Mouse (Mus musculus) left cerebral cortex, adult 8-10 months (tissue): ENCODE data around the gene Spata31d1b. TPM values are rescaled to one million over a fixed set of nuclear protein-coding genes. Genes with fewer than 3 reads are reported as not detected.

Experiments
- DNase-seq, 2 experiments: peaks; one replicate each; pipeline ENCODE4 v3.0.0; 2022; ENCODE audit warnings: low spot score in 2 of 2
- total RNA-seq, 4 experiments: library from RNA; stranded (reverse); gene quantifications; 2 replicates each; pipeline ENCODE4 v1.2.4; 2022

The Spata31d1b gene
- total RNA-seq, 4 experiments from 2014 or later, result 0.07 to 0.17 TPM; not detected in 2

- no peak for DNase-seq
Observed at GRCm38 (mm10) chr13:59746164-59746563, 34.1 kb downstream of the Spata31d1b start.

DNA sequence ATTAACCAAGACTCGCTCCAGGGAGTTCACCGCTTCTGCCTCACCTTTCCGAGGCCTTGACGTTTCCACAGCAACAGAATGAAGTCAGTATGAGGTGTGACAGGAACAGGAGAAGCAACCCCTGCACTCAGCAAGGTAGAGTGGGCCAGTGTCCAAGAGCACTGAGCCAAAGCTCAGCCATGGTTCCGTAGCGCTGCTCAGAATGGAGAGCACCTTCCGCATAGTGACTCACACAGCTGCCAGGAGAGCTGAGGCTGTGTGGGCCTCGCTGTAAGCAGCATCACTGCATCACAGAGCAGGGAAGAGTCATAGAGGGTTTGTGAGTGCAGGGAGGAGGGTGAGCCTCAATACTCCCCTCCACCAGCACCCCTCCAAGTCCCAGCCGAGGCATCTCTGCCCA lies 34.6 kb downstream of the Spata31d1b start, which contains the start of gene 1700014D04Rik:
1700014D04Rik (minus strand) TSS at position 42 of the 400 bp plus-strand sequence.
- peak in 1 of 2 experiments; percentile 78 for DNase-seq

GRCm38 (mm10) chr13:59750310-59750709 lies 38.2 kb downstream of the Spata31d1b start:
- DNase-seq, result no peak

- no peak for DNase-seq
Observed at GRCm38 (mm10) chr13:59756906-59757305, 44.8 kb downstream of the Spata31d1b start.

DNA sequence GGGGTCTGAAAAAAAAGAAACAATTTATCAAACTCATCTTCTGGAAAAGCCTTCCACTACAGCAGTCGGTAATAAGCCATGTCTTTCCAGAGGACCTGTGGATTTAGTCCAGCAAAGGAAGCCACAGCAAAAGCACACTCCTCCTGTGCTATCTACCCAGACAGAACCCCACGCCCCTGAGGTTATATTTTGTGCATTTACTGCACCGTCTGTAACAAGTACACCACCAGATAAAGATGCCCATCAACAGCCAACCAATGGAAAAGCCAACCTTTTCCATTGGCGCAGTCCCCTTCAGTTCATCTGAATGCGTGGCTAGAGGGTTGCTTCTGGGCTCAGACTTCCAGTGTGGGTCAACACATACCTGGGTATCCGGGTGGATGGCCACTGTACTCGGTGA lies 50.7 kb downstream of the Spata31d1b start:
- DNase-seq, result no peak

DNA sequence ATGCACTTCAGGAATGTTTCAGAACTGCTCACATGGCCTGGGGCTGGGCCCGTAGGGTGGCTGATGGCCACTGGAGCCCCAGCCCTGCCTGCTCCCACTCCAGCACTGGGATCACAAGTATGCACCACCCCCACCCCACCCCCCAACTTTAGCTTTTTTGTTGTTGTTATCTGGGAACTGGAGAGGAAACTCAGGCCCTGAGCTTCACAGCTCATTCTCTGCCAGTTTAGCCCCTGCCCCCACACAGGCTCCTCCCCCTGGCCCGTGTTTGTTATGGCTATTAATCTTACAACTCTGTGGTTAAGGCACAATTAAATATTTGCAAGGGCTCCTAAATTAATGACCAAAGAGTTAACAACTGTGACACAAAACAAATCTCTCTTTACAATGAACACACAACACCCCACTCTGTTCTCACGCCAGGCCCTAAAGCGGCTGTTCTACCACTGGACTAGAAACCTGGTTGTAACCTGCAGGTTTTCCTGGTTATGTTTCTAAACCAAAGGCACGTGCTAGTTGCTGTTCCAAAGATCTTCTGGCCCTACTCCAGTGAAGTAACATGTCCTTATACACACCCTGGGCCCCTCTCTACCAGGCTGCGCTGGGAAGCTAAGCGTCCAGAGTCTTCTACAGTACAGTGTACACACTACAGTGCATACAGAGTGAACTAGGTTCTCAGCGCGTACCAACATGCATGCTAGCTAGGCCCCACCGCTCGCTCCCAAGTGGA lies 54.9 kb downstream of the Spata31d1b start:
- DNase-seq, result no peak

- peak in 1 of 2 experiments; percentile 16 for DNase-seq
Observed at GRCm38 (mm10) chr13:59768531-59768930, 56.4 kb downstream of the Spata31d1b start.

Other genes starting within 250 kb of the Spata31d1b start
- 100 to 1,000 TPM; 320 to 366 (median 343) TPM for gene Agtpbp1, start 127.1 kb upstream of the Spata31d1b start, total RNA-seq
- 100 to 1,000 TPM in 1 of 4 experiments, 10 to 100 TPM in 3; 85.3 to 111 (median 92.7) TPM for gene Naa35, start 127.0 kb upstream of the Spata31d1b start, total RNA-seq
- 10 to 100 TPM; 15.1 to 32.6 (median 20.4) TPM for gene Golm1, start 36.5 kb upstream of the Spata31d1b start, total RNA-seq
- not detected for gene 4921517D22Rik, start 18.2 kb upstream of the Spata31d1b start, total RNA-seq
- under 1 TPM; 0.11 to 0.23 (median 0.14) TPM for gene Spata31d1a, start 2.0 kb upstream of the Spata31d1b start, total RNA-seq
- not detected for gene Spata31d1d, start 19.5 kb downstream of the Spata31d1b start, total RNA-seq
- gene 1700014D04Rik, start 34.5 kb downstream of the Spata31d1b start, total RNA-seq, result 1 to 10 TPM in 3 of 4 experiments, under 1 TPM in 1; 0.78 to 1.8 (median 1.1) TPM
- gene Isca1, start 57.5 kb downstream of the Spata31d1b start, total RNA-seq, result 100 to 1,000 TPM; 134 to 159 (median 150) TPM
- not detected for gene Gm49354, start 70.0 kb downstream of the Spata31d1b start, total RNA-seq
- 10 to 100 TPM; 58.7 to 64.0 (median 59.9) TPM for gene Tut7, start 110.9 kb downstream of the Spata31d1b start, total RNA-seq